Mouse (Mus musculus) thymus, postnatal 25 days (tissue): ENCODE measurements around the gene 1600012H06Rik.
"Not testable (repeated sequence)": the region's sequence is repeated elsewhere in the genome, so short reads cannot be mapped to it uniquely, and the experiment has no call there.

ENCODE experiments used
- DNase-seq: peaks from one replicate; pipeline ENCODE4 v3.0.0; 2022

The 1600012H06Rik gene

DNA sequence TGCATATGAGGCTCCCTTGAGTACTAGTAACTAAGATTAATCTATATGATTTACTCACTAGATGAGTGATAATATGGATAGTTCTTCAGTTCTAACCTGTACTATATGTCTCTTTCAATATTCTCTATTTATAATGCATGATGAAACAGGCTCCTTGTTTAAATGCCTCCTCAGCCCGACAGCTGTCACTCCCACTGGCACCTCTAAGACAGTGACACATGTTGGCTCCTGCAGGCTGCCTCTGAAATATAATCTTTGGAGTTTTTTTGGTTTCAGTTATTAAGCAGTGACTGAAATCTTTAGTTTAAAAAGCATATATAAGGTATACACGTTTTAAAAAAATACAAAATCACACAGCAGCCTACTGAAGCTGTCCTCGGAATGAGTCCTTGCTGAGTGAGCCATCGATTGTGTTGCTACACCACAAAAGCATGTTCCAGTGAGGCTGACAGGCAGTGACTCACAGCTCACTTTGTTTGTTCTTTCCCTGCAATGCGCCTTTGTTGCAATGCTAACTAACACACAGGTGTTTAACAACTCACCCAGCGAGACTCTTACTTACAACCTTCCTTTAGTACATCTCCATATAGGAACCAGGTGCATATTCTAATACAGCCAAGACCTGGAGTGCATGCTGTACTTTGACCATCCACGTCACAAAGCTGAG, 6.3 kb downstream of the 1600012H06Rik start:
- no peak for DNase-seq

DNA sequence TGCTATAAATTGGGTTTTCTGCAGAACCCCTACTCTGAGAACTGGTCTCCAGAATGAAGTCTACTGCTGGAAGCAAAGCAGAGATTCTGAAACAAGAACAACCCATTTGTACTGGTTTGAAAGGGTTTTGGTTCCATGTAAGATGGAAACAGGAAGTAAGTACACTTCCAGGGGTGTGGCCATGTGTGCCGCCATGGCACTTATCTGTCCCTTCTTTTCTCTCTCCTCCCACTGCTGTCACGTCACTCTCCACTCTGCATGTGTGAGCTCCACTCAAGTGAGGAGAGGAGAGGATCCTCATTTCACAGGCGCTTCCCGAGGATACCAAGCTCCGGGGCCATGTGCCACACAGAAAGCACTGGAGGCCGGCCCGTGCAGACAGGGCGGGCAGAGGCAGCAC, 10.5 kb downstream of the 1600012H06Rik start:
- no peak for DNase-seq

DNA sequence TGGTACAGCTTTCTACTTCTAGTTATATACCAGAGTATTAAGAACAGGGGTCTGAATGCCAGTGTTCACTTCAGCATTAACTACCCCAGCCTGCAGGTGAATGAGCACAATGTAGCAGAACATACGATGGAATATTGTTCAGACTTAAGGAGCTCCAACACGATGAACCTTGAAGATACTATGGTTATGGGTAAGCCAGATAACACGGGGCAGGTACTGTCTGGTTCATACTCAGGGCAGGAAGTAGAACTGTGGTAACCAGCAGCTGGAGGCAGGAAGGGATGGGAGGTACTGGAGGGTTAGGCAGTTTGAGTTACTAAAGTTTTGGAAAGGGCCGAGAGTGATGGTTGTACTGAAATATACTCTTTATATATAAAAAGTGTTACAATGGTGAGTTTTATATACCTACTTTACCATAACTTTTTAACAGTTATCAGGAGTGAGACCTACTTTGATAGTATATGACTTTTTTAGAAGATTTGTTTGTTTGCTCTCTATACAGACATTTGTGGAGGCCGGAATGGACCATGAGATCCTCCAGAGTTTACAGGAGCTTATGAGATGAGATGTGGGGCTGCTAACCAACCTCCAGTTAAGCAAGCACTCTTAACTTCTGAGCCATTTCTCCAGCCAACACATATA, 15.8 kb downstream of the 1600012H06Rik start:
- DNase-seq: peak; percentile 18

DNA sequence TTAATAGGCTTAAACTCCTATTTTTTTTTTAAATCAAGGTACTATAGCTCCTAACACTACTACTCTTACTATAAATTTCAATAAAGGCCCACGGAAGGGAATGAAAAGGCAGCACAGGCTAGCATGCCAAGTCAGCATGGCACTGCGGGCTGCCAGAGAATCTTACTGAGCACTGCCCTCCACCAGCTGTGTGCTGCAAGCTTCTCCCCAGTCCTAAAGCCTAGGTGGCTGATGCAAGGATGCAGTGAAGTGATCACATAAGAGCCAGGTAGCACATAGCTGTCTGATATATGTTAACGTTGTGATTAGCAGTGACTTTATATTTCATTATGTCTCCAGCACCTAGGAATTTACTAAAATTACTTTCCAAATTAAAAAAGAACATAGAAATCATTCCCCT, 17.0 kb downstream of the 1600012H06Rik start:
- peak; percentile 11 for DNase-seq

DNA sequence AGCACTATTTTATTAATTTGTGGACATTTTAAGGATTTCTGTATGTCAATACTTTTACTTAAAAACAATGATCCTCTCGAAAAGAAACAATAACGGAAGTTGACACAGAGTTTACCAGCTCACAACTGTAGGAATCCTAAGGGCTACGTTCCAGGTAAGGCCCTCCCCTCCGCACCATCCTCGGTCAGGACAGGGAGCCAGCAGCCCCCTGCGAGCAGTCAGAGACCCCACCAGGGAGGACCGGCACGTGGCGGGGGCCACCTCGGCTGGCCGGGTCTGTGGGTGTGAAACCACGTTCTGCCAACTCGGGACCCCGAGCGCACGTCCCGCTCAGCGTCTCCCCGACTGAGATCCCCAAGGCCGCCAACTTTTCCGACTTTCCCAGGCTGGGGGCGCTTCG, 17.5 kb downstream of the 1600012H06Rik start:
- DNase-seq: peak; percentile 37

DNA sequence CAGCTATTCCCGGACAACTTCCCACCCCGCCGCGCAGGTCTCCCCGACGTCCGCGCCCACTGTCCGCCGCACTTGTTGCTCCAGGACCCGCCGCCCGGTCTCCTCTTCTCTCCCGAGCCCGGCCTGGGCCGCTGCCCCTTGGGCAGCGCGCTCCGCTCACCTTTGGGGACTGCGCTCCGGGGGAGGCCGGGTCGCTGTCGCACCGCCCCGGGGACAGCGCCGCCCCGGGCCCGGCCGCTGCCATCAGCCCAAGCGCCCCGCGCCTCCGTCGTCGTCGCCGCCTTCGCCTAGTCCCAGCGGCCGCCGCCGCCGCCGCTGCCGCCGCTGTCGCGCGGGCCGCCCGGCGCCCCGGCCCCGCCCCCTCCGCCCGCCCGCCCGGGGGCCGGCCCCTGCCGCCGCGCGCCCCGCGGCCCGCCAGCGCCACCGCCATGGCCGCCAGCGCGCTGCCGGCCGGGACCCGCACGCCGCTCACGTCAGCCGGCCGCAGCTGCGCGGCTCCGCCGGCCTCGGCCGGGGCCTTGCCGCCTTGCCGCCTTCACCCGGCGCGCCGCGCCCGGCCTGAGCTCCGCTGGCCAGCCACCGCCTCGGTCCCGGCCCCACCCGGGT, 18.1 kb downstream of the 1600012H06Rik start, which contains the start of gene Phf10:
TSS of gene Phf10 (minus strand) at position 323 of the 606 bp plus-strand sequence.
- peak; percentile 44 for DNase-seq

DNA sequence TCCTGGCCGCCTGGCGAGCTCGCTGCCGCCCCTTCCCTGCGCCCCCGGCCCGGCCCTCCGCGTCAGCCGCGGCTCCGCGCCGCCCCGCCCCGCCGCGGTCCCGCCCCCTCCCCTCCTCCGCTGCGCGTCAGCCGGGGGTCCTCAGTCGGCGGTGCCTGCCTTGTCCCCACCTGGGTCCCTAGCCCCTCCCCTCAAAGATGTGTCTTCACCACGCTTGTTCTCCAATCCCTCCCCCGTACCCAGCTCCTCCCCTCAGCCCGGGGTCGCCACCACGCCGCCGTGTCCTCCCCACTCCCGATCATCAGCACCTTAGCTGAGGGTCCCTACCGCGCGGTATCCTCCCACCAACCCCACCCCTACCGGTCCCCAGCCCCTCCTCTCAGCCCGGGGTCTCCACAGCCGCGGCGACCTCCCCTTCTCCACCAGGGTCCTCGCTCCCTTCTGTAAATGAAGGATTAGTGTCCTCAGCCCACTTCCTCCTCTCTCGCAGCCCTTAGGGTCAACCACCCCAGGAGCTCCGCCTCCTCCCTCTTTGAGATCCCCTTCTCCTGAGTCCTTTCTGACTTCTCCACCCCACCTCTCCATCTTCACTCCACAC, 18.7 kb downstream of the 1600012H06Rik start:
- DNase-seq: not testable (repeated sequence)

DNA sequence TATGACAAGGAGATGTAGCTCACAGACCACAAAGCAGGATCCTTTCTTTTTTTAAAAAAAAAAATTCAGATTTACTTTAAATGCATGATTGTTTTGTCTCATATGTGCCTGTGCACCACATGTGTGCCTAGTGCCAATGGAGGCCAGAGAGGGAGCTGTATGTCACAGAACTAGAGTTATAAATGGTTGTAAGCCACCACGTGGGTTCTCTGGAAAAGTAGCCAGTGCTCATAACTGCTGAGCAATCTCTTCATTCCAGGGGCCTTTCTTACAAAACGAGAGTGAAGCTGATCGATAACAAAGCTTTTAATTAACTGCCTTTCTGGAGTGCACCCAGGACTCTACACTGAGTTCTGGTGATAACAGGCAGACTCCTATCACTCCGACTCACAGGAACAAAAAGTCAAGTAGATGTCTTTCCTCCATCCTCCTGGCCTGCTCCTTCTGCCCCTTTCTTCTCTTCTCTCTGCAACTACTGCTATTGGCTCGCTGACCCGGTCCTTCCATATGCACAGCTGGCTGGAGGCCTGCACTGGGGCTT, 25.5 kb downstream of the 1600012H06Rik start:
- DNase-seq: not testable (repeated sequence)

DNA sequence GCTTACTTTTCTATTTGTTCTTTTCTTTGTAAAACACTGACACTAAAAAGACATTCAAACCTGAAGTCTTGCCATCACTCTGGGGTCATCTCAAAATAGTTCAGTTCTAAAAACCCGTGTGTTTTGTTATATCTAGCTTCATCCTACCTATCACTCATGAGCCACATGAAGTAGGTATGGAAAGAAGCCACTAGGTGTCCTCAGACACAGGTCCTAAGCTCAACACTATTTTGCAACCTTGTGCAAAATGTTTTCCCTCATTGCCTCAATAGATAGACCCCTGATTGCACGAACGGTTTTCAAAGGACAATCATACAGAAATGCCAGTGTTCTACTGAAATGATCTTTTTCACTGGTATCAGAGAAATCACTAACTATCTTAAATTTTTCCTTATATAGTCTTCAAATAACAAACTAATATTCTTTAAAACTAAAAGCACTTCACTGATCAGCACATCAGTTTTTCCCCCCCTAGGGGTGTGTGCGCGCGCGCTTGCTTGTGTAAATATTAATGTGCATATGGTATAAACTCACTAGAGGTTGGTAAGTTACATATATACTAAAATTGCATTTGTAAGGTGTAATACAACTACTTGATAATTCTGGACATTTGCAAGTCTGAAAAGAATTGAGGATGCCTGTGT, 34.9 kb downstream of the 1600012H06Rik start:
- DNase-seq: not testable (repeated sequence)

DNA sequence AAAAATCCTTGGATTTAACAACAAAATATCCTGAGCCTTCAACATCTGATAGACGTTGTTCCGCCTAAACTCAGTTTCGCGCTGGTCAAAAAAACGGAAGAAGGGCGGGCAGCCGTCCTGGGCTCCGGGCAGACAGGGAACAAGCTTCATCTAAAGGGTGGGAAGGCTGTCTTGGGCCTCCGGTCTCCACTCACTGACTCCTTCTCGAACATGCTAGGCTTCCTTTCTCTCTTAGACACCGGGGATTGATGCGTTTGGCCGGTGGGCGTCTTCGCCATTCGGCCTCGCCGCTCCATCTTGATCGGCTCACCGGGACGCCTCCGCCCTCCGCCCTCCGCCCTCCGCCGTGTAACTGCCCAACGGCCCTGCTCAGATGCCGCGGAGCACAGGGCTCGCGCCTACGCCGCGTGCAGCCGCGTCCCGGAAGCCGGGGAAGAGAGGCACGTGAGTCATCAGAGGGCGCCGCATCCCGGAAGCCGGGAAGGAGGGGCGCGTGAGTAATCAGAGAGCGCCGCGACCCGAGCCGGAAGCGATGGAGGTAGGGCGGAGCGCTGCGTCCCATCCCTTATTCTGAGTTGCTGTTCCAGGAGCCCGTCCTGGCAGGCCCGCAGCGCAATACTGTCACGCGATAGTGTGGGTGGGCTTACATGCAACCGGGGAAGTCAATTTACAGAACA, 35.5 kb downstream of the 1600012H06Rik start, which contains the start of the genes 9030025P20Rik and Gm3417:
TSS of gene 9030025P20Rik (plus strand) at position 107 of the 677 bp plus-strand sequence.
TSS of gene Gm3417 (minus strand) at position 429 of the 677 bp plus-strand sequence.
- DNase-seq: not testable (repeated sequence)

DNA sequence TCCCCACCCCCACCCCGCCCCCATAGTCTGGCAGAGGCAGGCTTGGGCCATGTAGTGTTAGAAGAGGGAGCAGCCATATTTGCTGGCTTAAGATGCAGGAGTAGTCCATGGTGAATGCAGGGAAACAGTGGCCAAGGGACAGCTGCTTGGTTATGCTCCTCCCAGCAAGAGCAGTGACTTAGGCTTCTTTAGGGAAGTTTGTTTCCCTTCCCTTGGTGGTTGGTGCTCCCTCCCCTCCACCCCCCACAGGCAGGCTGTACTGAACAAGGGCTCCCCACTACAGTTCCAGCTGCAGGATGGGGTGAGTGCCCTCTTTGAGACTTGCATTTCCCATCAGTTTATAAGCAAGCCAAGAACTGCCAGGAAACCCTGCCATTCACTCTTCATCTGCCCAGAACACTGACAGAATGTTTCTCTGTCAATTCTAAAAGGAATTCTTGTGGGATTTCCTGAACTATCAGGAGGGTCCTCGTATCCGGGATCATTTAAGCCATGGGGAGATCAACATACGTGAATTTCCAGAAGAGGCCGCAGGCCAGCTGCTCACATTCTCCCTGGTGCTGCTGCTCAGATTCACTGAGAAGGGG, 47.2 kb downstream of the 1600012H06Rik start:
- not testable (repeated sequence) for DNase-seq

DNA sequence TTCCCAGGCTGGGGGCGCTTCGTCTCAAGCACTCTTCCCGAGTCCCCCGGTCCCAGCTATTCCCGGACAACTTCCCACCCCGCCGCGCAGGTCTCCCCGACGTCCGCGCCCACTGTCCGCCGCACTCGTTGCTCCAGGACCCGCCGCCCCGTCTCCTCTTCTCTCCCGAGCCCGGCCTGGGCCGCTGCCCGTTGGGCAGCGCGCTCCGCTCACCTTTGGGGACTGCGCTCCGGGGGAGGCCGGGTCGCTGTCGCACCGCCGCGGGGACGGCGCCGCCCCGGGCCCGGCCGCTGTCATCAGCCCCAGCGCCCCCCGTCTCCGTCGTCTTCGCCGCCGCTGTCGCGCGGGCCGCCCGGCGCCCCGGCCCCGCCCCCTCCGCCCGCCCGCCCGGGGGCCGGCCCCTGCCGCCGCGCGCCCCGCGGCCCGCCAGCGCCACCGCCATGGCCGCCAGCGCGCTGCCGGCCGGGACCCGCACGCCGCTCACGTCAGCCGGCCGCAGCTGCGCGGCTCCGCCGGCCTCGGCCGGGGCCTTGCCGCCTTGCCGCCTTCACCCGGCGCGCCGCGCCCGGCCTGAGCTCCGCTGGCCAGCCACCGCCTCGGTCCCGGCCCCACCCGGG, 49.6 kb downstream of the 1600012H06Rik start:
- not testable (repeated sequence) for DNase-seq

DNA sequence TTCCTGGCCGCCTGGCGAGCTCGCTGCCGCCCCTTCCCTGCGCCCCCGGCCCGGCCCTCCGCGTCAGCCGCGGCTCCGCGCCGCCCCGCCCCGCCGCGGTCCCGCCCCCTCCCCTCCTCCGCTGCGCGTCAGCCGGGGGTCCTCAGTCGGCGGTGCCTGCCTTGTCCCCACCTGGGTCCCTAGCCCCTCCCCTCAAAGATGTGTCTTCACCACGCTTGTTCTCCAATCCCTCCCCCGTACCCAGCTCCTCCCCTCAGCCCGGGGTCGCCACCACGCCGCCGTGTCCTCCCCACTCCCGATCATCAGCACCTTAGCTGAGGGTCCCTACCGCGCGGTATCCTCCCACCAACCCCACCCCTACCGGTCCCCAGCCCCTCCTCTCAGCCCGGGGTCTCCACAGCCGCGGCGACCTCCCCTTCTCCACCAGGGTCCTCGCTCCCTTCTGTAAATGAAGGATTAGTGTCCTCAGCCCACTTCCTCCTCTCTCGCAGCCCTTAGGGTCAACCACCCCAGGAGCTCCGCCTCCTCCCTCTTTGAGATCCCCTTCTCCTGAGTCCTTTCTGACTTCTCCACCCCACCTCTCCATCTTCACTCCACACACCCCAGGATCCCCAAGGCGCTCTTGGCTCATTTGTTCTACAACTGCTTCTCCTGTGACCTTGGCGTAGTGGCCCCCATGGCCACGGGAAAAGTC, 50.3 kb downstream of the 1600012H06Rik start:
- not testable (repeated sequence) for DNase-seq

DNA sequence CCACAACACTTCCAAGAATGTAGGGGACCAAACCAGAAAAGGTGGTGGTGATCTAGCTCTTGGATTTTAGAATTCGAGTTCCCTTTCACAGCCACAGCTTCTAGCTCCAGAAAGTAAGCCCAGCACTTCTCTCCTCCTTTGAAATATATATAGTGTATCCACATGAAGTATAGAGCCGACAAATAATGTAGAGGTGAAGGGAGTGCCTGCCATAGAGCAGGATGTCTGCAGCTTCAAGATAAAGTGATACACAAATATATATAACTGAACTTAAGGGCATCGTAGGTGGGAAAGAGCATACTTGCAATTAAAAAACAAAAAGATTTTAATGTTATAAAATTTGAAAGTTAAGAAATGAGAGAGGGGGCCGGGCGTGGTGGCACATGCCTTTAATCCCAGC, 51.2 kb downstream of the 1600012H06Rik start:
- not testable (repeated sequence) for DNase-seq

DNA sequence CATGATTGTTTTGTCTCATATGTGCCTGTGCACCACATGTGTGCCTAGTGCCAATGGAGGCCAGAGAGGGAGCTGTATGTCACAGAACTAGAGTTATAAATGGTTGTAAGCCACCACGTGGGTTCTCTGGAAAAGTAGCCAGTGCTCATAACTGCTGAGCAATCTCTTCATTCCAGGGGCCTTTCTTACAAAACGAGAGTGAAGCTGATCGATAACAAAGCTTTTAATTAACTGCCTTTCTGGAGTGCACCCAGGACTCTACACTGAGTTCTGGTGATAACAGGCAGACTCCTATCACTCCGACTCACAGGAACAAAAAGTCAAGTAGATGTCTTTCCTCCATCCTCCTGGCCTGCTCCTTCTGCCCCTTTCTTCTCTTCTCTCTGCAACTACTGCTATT, 57.1 kb downstream of the 1600012H06Rik start:
- DNase-seq: not testable (repeated sequence)

DNA sequence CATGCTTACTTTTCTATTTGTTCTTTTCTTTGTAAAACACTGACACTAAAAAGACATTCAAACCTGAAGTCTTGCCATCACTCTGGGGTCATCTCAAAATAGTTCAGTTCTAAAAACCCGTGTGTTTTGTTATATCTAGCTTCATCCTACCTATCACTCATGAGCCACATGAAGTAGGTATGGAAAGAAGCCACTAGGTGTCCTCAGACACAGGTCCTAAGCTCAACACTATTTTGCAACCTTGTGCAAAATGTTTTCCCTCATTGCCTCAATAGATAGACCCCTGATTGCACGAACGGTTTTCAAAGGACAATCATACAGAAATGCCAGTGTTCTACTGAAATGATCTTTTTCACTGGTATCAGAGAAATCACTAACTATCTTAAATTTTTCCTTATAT, 66.1 kb downstream of the 1600012H06Rik start:
- not testable (repeated sequence) for DNase-seq
